Mouse (Mus musculus): ENCODE data around the gene Nepn. TPM values are rescaled to one million over a fixed set of nuclear protein-coding genes. Genes with fewer than 3 reads are reported as not detected.
A peak's percentile ranks its signal among the peaks of the same experiment; 100 is the strongest.

Nepn gene
- polyA plus RNA-seq, 1 experiment: 29.6 TPM

DNA sequence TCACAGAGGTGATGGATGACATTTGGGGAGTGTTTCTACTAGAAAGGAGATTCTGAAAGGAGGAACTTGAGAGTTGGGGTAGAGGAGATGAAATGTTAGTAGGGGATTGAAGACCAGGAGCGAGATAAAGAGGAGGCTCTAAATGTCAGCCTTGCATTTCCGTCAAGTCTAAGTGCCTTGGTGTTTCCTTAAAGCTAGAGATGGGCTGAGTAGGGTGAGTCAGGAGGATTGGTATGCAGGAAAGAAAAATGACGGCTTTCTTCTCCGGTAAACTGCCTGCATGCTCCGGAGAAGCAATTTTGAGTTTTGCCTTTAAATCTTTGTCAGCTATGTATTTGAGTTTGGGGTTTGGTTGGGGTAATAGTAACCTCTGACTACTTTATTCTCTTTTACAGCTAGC lies 30.2 kb downstream of the Nepn start:
- 17% methylated on average over 5 of the region's 5 CpGs for WGBS
- Histone ChIP-seq H3K27me3 (replicated peaks; ENCODE audit: control insufficient read depth, insufficient read depth, low read length) (no peaks in the 10 kb centered on the region), H3K36me3 (ENCODE audit: control insufficient read depth, insufficient read depth, low read length) (no peaks in the 10 kb centered on the region), H3K4me1 (ENCODE audit: control insufficient read depth, insufficient read depth, low read length) (peaks cover 13% of the 10 kb centered on the region; the same call in 1 of the 2 replicates), H3K4me3 (ENCODE audit: insufficient read depth, low read depth, low read length) (peak overlapping the region; percentile 99), H3K27ac (ENCODE audit: insufficient read depth, low read depth, low read length) (peak overlapping the region; percentile 88)
- TF ChIP-seq CTCF (conservative IDR thresholded peaks at IDR 0.05; ENCODE audit: insufficient read depth, insufficient read length, low read depth, low read length) (no peak), POLR2A (IDR thresholded peaks at IDR 0.05; ENCODE audit: low read depth, low read length) (no peak)
- DNase-seq: no peak

DNA sequence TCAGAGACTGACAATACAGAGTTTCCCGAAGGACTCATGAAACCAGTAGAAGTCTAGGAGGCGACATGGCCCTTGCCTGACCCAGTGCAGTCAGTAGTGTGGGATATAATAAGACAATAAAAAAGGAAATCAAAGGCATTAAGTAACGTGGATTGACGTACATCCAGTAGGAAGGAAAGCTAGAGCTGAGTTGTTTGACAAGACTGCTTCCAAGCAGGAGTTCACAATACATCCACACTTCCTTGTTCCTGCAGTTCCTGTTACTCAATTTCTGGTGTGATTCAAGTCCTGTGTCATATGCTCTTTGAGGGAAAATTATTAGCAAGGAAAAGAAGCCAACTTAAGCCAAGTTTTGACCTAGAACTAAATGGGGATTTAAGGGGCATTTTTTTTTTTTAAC lies 30.6 kb downstream of the Nepn start:
- Histone ChIP-seq H3K27ac (ENCODE audit: insufficient read depth, low read depth, low read length) (peak overlapping the region; percentile 88), H3K36me3 (ENCODE audit: control insufficient read depth, insufficient read depth, low read length) (no peaks in the 10 kb centered on the region), H3K4me3 (ENCODE audit: insufficient read depth, low read depth, low read length) (peak overlapping the region; percentile 99), H3K27me3 (replicated peaks; ENCODE audit: control insufficient read depth, insufficient read depth, low read length) (no peaks in the 10 kb centered on the region), H3K4me1 (ENCODE audit: control insufficient read depth, insufficient read depth, low read length) (peaks cover 15% of the 10 kb centered on the region; the same call in 1 of the 2 replicates)
- WGBS: 35% methylated on average over 4 of the region's 4 CpGs
- peak; percentile 39 for DNase-seq
- TF ChIP-seq CTCF (conservative IDR thresholded peaks at IDR 0.05; ENCODE audit: insufficient read depth, insufficient read length, low read depth, low read length): no peak
- TF ChIP-seq POLR2A (IDR thresholded peaks at IDR 0.05; ENCODE audit: low read depth, low read length): no peak

DNA sequence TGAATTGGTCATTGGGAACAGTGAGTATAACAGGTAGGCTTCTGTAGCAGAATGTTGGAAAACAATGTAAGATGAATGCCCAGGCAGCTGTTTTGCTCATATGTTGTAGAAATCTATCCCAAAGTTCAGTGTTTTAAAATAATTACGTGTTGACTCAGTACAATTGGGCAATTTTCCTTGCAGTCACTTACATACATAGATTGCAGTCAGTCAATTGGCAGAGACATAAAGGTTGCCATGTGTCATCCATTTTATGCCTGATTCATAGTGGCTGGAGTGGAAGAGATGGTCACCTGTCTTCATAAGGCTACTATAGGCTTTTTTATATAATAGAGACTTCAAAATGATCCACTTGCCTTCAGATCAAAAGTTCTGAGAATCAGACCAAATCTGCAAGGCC lies 31.8 kb downstream of the Nepn start:
- Histone ChIP-seq H3K4me3 (ENCODE audit: insufficient read depth, low read depth, low read length) (peak overlapping the region; percentile 57), H3K4me1 (ENCODE audit: control insufficient read depth, insufficient read depth, low read length) (peaks cover 22% of the 10 kb centered on the region), H3K27ac (ENCODE audit: insufficient read depth, low read depth, low read length) (peak overlapping the region; percentile 92), H3K27me3 (replicated peaks; ENCODE audit: control insufficient read depth, insufficient read depth, low read length) (no peaks in the 10 kb centered on the region), H3K36me3 (ENCODE audit: control insufficient read depth, insufficient read depth, low read length) (no peaks in the 10 kb centered on the region)
- 59% methylated on average over 1 of the region's 1 CpGs for WGBS
- no peak for TF ChIP-seq CTCF (conservative IDR thresholded peaks at IDR 0.05; ENCODE audit: insufficient read depth, insufficient read length, low read depth, low read length)
- TF ChIP-seq POLR2A (IDR thresholded peaks at IDR 0.05; ENCODE audit: low read depth, low read length): no peak
- DNase-seq: no peak

DNA sequence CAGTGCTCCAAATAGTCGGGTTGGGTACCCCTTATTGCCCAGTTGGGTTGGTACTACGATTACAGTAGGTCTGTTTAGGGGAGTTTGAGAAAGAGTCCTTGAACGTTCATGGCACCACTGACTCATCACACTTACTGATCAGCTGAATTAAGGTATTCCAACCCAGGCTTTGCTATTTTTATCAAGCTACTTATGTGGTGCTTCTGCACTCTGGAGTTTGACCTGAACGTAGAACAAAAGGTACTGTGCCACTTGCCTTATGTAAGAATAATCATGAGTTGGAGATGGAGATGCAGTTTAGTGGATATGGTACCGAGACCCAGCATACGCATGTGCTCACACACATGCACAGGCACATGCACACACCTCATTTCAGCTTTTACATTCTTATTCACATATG lies 32.9 kb downstream of the Nepn start:
- H3K4me3 ChIP-seq (ENCODE audit: insufficient read depth, low read depth, low read length): peak overlapping the region; percentile 26; the same call in 1 of the 2 replicates
- H3K27ac ChIP-seq (ENCODE audit: insufficient read depth, low read depth, low read length): peak overlapping the region; percentile 92
- peak; percentile 85 for DNase-seq
- H3K27me3 ChIP-seq (replicated peaks; ENCODE audit: control insufficient read depth, insufficient read depth, low read length): no peaks in the 10 kb centered on the region
- WGBS: 48% methylated on average over 6 of the region's 6 CpGs
- H3K4me1 ChIP-seq (ENCODE audit: control insufficient read depth, insufficient read depth, low read length): peaks cover 30% of the 10 kb centered on the region
- H3K36me3 ChIP-seq (ENCODE audit: control insufficient read depth, insufficient read depth, low read length): no peaks in the 10 kb centered on the region
- no peak for TF ChIP-seq CTCF (conservative IDR thresholded peaks at IDR 0.05; ENCODE audit: insufficient read depth, insufficient read length, low read depth, low read length)
- TF ChIP-seq POLR2A (IDR thresholded peaks at IDR 0.05; ENCODE audit: low read depth, low read length): no peak

DNA sequence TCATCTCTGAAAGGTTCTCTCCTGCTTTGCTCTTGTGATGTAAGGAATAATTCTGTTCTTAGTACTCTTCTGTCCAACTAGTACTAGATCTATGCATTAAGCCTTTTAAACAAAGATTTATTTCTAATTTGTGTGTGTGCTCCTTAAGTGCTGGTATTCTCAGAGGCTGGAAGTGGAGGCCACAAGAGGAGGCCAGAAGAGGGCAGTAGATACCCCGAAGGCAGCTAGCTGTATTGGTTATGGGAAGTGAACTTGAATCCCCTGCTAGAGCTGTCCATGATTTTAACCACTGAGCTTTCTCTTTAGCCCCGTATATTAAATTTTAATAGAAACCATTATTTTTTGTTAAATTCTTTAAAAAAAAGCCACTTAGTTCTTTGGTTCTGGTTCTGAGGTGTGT lies 34.3 kb downstream of the Nepn start:
- DNase-seq: peak; percentile 56

DNA sequence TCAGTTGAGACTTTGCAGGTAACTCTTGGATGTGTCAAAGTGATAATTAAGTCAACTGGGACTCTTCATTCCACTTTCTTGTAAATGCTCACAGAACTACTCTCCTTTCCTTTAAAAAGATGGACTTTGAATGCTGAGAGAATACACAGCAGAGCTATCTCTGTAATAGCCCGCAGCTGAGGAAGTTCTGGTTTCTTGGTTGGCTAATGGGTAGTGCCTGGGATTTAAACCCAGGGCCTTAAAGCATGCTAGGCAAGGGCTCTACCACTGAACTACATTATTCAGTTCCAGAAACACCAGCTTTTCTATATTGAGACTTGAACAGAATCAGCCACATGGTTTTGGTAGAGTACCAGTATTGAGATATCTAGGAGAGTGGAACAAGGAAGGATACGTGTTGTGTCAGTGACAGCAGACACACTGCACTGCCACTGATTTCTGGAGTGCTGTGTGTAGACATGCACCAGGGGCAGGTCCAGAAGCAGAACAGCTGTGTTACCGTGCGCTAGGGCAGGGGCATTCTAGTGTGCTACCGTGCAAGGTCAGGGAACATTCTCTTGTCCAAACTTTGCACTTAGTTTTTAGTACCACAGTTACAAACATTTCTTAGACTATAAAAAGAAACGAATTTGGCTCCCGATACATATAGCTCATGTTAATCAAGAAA lies 37.7 kb downstream of the Nepn start:
- no peaks in the 10 kb centered on the region for H3K27me3 ChIP-seq (replicated peaks; ENCODE audit: control insufficient read depth, insufficient read depth, low read length)
- no peak for TF ChIP-seq CTCF (conservative IDR thresholded peaks at IDR 0.05; ENCODE audit: insufficient read depth, insufficient read length, low read depth, low read length)
- no peak for TF ChIP-seq POLR2A (IDR thresholded peaks at IDR 0.05; ENCODE audit: low read depth, low read length)
- H3K4me3 ChIP-seq (ENCODE audit: insufficient read depth, low read depth, low read length): peak overlapping the region; percentile 16; the same call in 1 of the 2 replicates
- H3K4me1 ChIP-seq (ENCODE audit: control insufficient read depth, insufficient read depth, low read length): peaks cover 32% of the 10 kb centered on the region
- H3K36me3 ChIP-seq (ENCODE audit: control insufficient read depth, insufficient read depth, low read length): peaks cover 11% of the 10 kb centered on the region
- H3K27ac ChIP-seq (ENCODE audit: insufficient read depth, low read depth, low read length): peak overlapping the region; percentile 74
- DNase-seq: no peak
- WGBS: 41% methylated on average over 7 of the region's 7 CpGs

More for the DNA sequence above, 34.3 kb downstream of the Nepn start:
- H3K27me3 ChIP-seq (replicated peaks; ENCODE audit: control insufficient read depth, insufficient read depth, low read length): no peaks in the 10 kb centered on the region
- H3K27ac ChIP-seq (ENCODE audit: insufficient read depth, low read depth, low read length): 0 out of 2 replicates have a peak overlapping the region, but pooled peaks have one; percentile 3
- TF ChIP-seq CTCF (conservative IDR thresholded peaks at IDR 0.05; ENCODE audit: insufficient read depth, insufficient read length, low read depth, low read length): peak; percentile 51
- TF ChIP-seq POLR2A (IDR thresholded peaks at IDR 0.05; ENCODE audit: low read depth, low read length): no peak
- no peaks in the 10 kb centered on the region for H3K36me3 ChIP-seq (ENCODE audit: control insufficient read depth, insufficient read depth, low read length)
- H3K4me3 ChIP-seq (ENCODE audit: insufficient read depth, low read depth, low read length): no peak overlapping the region
- peaks cover 33% of the 10 kb centered on the region for H3K4me1 ChIP-seq (ENCODE audit: control insufficient read depth, insufficient read depth, low read length)
- WGBS: 51% methylated on average over 2 of the region's 2 CpGs

DNA sequence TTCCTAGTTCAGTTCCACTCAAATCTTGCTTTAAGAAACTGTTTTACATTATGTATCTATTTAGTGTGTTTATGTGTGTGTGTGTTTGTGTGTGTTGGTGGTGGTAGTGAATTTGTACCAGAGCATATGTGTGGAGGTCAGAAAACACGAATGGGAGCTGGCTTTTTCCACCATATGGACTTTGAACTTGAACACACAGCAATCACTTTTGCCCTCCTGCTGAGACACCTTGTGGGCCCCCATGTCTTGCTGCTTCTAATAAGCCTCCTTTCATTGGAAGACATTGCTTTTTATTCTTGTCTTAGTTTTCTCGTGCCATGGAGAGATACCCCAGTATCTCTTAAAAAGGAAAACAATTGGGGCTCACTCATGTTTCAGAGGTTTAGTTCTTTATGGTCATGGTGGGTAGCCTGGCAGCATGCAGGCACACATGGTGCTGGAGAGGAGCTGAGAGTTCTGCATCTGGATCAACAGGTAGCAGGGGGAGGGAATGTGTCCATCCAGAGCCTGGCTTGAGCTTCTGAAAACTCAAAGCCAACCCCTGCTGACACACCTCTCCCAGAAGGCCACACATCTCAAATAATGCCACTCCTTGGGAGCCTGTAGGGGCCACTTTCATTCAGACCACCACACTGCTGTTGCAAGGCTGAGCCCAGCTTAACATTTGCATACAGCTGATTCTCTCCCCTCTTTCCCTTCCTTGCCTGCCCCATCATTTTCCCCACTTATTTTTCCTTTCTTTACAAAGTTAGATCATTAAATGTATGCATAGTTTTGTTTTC lies 39.1 kb downstream of the Nepn start:
- DNase-seq: peak; percentile 63

More for the DNA sequence above, 39.1 kb downstream of the Nepn start:
- H3K4me3 ChIP-seq (ENCODE audit: insufficient read depth, low read depth, low read length): no peak overlapping the region
- no peak for TF ChIP-seq POLR2A (IDR thresholded peaks at IDR 0.05; ENCODE audit: low read depth, low read length)
- WGBS: 36% methylated on average over 2 of the region's 2 CpGs
- peaks cover 26% of the 10 kb centered on the region for H3K4me1 ChIP-seq (ENCODE audit: control insufficient read depth, insufficient read depth, low read length)
- no peaks in the 10 kb centered on the region for H3K27me3 ChIP-seq (replicated peaks; ENCODE audit: control insufficient read depth, insufficient read depth, low read length)
- H3K36me3 ChIP-seq (ENCODE audit: control insufficient read depth, insufficient read depth, low read length): peaks cover 16% of the 10 kb centered on the region
- H3K27ac ChIP-seq (ENCODE audit: insufficient read depth, low read depth, low read length): peak overlapping the region; percentile 27; the same call in 1 of the 2 replicates
